28 mouse cellular contexts compared by ENCODE assay signal in the genomic region with DNA sequence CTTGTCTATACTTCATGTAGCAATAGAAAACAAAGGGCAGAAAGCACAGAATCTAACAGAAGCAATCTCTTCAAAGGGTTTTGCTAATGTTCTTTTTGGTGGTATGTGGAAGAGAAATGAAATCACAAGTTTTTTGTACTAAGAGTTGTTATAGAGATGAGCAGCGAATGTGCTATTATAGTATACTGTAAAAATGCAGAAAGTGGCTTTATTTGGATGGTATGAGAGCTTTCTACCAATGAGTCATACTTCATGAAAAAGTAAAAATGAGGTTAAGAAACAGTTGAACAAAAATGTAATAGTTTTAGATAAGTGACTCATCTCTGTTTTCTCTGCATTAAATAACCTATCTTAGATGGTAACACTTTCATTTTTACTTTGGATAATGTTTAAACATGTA.
A peak's percentile ranks its signal among the peaks of the same experiment; 100 is the strongest.
DNase-seq lines count a peak whose midpoint lies in the region; ATAC-seq and TF ChIP-seq lines count a peak whose summit lies in the region.
"Had no signal": no experiment of that assay in that cellular context is flagged by ENCODE, and none has a peak within 500 bp of the region (broad histone marks: within the 10 kb centered on the region; RNA-seq: fewer than 3 reads in every experiment).

No protein-coding gene starts in this region.

- WGBS in liver, postnatal 0 days (ENCODE audit: insufficient replicate concordance): 64% methylated on average over 1 of the region's 1 CpGs

- peak overlapping the region; percentile 47; the same call in 1 of the 2 replicates for H3K27ac ChIP-seq in embryonic fibroblast, embryonic 13.5 days (ENCODE audit: insufficient read depth, low read length)
- no peak overlapping the region for H3K27ac ChIP-seq in liver, postnatal 0 days (ENCODE audit: low read depth)
- H3K27ac ChIP-seq: embryonic facial prominence, embryonic 10.5 days; embryonic facial prominence, embryonic 13.5 days; heart, adult 2 months; heart, embryonic 10.5 days; heart, embryonic 13.5 days; hindbrain, embryonic 15.5 days; intestine, embryonic 15.5 days had no signal

- H3K27me3 ChIP-seq in liver, postnatal 0 days (ENCODE audit: insufficient read depth, low read length): no peaks in the 10 kb centered on the region
- H3K27me3 ChIP-seq: embryonic facial prominence, embryonic 13.5 days; heart, embryonic 13.5 days; hindbrain, embryonic 15.5 days; intestine, embryonic 15.5 days had no signal

- H3K4me1 ChIP-seq in embryonic fibroblast, embryonic 13.5 days (ENCODE audit: control insufficient read depth, insufficient read depth, low read length): 0 out of 2 replicates have a peak, but pooled peaks cover 3% of the 10 kb centered on the region
- no peaks in the 10 kb centered on the region for H3K4me1 ChIP-seq in liver, postnatal 0 days (ENCODE audit: insufficient read depth)
- H3K4me1 ChIP-seq: embryonic facial prominence, embryonic 10.5 days; embryonic facial prominence, embryonic 13.5 days; heart, embryonic 10.5 days; heart, embryonic 13.5 days; hindbrain, embryonic 15.5 days had no signal

- H3K36me3 ChIP-seq in liver, postnatal 0 days (replicated peaks; ENCODE audit: insufficient read depth, low read length): no peaks in the 10 kb centered on the region
- H3K36me3 ChIP-seq: embryonic facial prominence, embryonic 10.5 days; embryonic facial prominence, embryonic 13.5 days; heart, embryonic 10.5 days; heart, embryonic 13.5 days; hindbrain, embryonic 15.5 days; intestine, embryonic 15.5 days had no signal

- H3K9ac ChIP-seq in liver, postnatal 0 days (replicated peaks): no peak overlapping the region
- H3K9ac ChIP-seq: embryonic facial prominence, embryonic 13.5 days; forebrain, postnatal 0 days; heart, embryonic 13.5 days; hindbrain, embryonic 15.5 days; intestine, embryonic 15.5 days had no signal

- DNase-seq in frontal cortex, postnatal 25 days (ENCODE audit: low spot score in 2 of 2): no peak
- DNase-seq in 3134 (ENCODE audit: extremely low read depth, insufficient read length, low spot score) (peak; percentile 14), liver (no peak)
- DNase-seq in Muller cell, postnatal 12 days (ENCODE audit: inconsistent ontology term): peak; percentile 12
- no peak for DNase-seq in ovary, adult 18-20 months (ENCODE audit: low spot score)
- no peak for DNase-seq in liver, postnatal 0 days
- DNase-seq: adrenal gland, adult 2 months; adrenal gland, postnatal 14 days; cerebellum, adult 11-12 months; cerebellum, adult 8-10 months; cerebellum, postnatal 10 days; cerebellum, postnatal 36 days; embryo, embryonic 11 days; forebrain, postnatal 0 days; gastrocnemius, postnatal 10 days; gastrocnemius, postnatal 36 days; heart, adult 2 months; heart, postnatal 14 days; heart, postnatal 4 days had no signal

- H3K9me3 ChIP-seq in liver, postnatal 0 days (ENCODE audit: low read length): no peaks in the 10 kb centered on the region; the same call in 1 of the 2 replicates
- H3K9me3 ChIP-seq: embryonic facial prominence, embryonic 10.5 days; embryonic facial prominence, embryonic 13.5 days; heart, embryonic 10.5 days; heart, embryonic 13.5 days; hindbrain, embryonic 15.5 days; intestine, embryonic 15.5 days had no signal

- TF ChIP-seq EP300 in liver, postnatal 0 days (IDR thresholded peaks at IDR 0.05; ENCODE audit: low read depth): no peak

- no peak overlapping the region for H3K4me3 ChIP-seq in embryonic fibroblast, embryonic 13.5 days (ENCODE audit: insufficient read depth, low read length)
- H3K4me3 ChIP-seq in liver, postnatal 0 days (ENCODE audit: low read depth, low read length): no peak overlapping the region
- H3K4me3 ChIP-seq: embryonic facial prominence, embryonic 10.5 days; embryonic facial prominence, embryonic 13.5 days; heart, adult 2 months; heart, embryonic 10.5 days; heart, embryonic 13.5 days; hindbrain, embryonic 15.5 days; intestine, embryonic 15.5 days had no signal

- ATAC-seq in frontal cortex, adult (ENCODE audit: low TSS enrichment): peak; percentile 93
- no peak for ATAC-seq in liver, postnatal 0 days
- ATAC-seq: forebrain, embryonic 14.5 days; forebrain, postnatal 0 days; intestine, embryonic 15.5 days had no signal

- TF ChIP-seq POLR2A in embryonic fibroblast, embryonic 13.5 days (IDR thresholded peaks at IDR 0.05; ENCODE audit: low read depth, low read length): no peak

- TF ChIP-seq CTCF in embryonic fibroblast, embryonic 13.5 days (IDR thresholded peaks at IDR 0.05; ENCODE audit: borderline replicate concordance, insufficient read depth, low read length): no peak
- TF ChIP-seq CTCF in liver, postnatal 0 days (IDR thresholded peaks at IDR 0.05; ENCODE audit: low read depth): no peak

- no peak overlapping the region for H3K4me2 ChIP-seq in liver, postnatal 0 days (ENCODE audit: low read depth, low read length)
- H3K4me2 ChIP-seq: embryonic facial prominence, embryonic 13.5 days; heart, embryonic 13.5 days; hindbrain, embryonic 15.5 days; intestine, embryonic 15.5 days had no signal

Comparison
In these comparisons a context has a peak if more than half of its experiments do, and no peak if none do; other contexts are left out.
1. DNase-seq: peak in 3134 (single experiment) and Muller cell, postnatal 12 days (single experiment); none in frontal cortex, postnatal 25 days (0 of 2), liver (single experiment), ovary, adult 18-20 months (single experiment) and liver, postnatal 0 days (single experiment).